Mouse (Mus musculus): ENCODE data around the gene Nipal4. TPM values are rescaled to one million over a fixed set of nuclear protein-coding genes. Genes with fewer than 3 reads are reported as not detected.

The Nipal4 gene
- 2.5 TPM in 2 replicates for polyA plus RNA-seq (2021; fragmentation: Nextera tagmentation)
- long read RNA-seq, experiment 1, transcript Nipal4-201 (6 exons, 3,444 nt) = major isoform, 23 of 28 reads
- long read RNA-seq, experiment 1, partial matches to known transcripts = 2 of 28 reads
- long read RNA-seq, experiment 1, other reads (novel, unspliced or antisense) = 3 of 28 reads
- long read RNA-seq, experiment 2, partial matches to known transcripts = 0 of 4 reads
- long read RNA-seq, experiment 2, other reads (novel, unspliced or antisense) = 2 of 4 reads

GRCm38 (mm10) chr11:46165866-46166585, at the start of gene Nipal4:
TSS of gene Nipal4 (minus strand) at chr11:46166508.

Other genes starting within 250 kb of the Nipal4 start
- 2.2 and 7.1 TPM in 2 replicates for gene Lsm11, start 221.6 kb downstream of the Nipal4 start, polyA plus RNA-seq (2021; fragmentation: Nextera tagmentation)
- 6.3 and 12.7 TPM in 2 replicates for gene Thg1l, start 211.0 kb downstream of the Nipal4 start, polyA plus RNA-seq (2021; fragmentation: Nextera tagmentation)
- gene Sox30, start 186.2 kb downstream of the Nipal4 start, polyA plus RNA-seq (2021; fragmentation: Nextera tagmentation) = 0.06 and 0.11 TPM in 2 replicates
- gene Gm12166, start 114.2 kb downstream of the Nipal4 start, polyA plus RNA-seq (2021; fragmentation: Nextera tagmentation) = 17.4 and 20.8 TPM in 2 replicates
- gene Adam19, start 110.5 kb downstream of the Nipal4 start, polyA plus RNA-seq (2021; fragmentation: Nextera tagmentation) = 1.2 and 1.9 TPM in 2 replicates
- gene Fndc9, start 69.0 kb upstream of the Nipal4 start, polyA plus RNA-seq (2021; fragmentation: Nextera tagmentation) = 3.1 TPM in 2 replicates
- gene Cyfip2, start 146.4 kb upstream of the Nipal4 start, polyA plus RNA-seq (2021; fragmentation: Nextera tagmentation) = 203 and 204 TPM in 2 replicates
- gene Itk, start 223.0 kb upstream of the Nipal4 start, polyA plus RNA-seq (2021; fragmentation: Nextera tagmentation) = 0.11 and 0.15 TPM in 2 replicates
- not detected in 2 replicates for gene Fam71b, start 230.1 kb upstream of the Nipal4 start, polyA plus RNA-seq (2021; fragmentation: Nextera tagmentation)